Mouse (Mus musculus) hindlimb bud, embryonic 11.5 days (tissue): ENCODE measurements around the gene Pde2a.

Experiments used
- DNase-seq: peaks from one replicate; pipeline ENCODE4 v3.0.0-alpha.2; 2012; ENCODE audit warnings: low read depth, low spot score; ENCODE audit errors: extremely low spot score

Pde2a gene

DNA sequence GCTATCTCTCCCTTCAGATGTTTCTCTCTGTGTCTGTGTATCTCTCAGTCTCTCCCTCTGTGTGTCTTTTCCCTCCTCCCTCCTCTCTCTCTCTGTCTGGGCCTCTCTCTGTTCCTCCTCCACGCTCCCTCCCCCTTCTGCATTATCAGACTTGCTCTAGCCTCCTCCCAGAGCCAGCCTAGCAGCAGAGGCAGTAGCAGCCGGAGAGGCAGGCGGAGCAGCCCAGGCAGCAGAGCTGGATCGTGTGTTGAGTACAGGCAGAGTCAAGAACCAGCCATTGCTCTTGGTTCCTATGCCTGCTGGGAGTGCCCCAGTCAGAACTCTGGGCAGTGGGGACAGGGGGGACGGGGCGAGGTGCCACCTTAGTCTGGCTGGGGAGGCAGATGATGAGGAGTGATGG lies at the start of gene Pde2a:
Gene Pde2a, plus strand, starts transcription at position 163 of the 400 bp plus-strand sequence.
- DNase-seq = no peak

DNA sequence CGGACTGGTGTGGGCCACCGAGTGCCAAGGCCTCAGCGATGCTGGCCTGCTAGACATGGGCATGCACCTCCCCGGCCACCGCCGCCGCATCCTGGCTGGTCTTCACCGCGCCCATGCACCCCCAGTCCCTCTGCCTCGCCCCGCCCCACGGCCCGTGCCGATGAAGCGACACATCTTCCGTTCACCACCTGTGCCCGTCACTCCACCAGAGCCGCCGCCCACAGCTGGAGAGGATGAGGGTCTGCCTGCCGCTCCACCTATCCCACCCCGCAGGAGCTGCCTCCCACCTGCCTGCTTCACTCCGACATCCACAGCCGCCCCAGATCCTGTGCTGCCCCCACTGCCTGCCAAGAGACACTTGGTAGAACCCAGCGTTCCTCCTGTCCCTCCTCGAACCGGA lies 48.4 kb upstream of the Pde2a start:
- DNase-seq = no peak

GRCm38 (mm10) chr7:101374155-101374554 lies 47.3 kb upstream of the Pde2a start:
- DNase-seq = no peak

DNA sequence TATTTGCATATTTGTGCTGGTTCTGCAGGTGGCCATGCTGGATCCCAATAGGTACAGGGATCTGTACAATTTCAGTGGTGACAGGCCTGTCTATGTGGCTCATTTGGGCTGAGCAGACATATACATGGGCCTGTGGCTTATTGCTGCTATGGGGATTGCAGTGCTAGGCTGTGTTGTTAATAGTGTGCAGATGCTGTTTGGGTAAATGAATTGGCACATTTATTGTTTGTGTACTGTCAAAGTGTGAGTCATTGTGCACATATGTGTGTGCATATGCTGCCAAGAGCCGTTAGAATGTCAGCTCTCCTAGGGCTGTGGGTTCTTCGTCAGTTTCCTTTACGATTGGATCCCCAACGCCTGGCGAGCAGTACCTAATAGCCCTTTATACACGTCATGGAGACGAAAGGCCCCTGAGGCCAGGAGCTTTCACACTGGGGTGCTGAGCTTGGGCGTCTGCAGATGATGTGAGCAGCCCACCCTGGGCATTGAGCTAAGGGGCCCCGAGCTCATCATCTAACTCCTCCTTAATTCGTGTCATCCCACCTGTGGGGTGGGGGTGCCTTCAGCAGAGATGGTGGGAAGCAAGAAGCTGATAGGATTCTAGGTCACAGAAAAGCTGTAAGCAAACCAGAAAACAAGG lies 44.7 kb upstream of the Pde2a start:
- DNase-seq = no peak

GRCm38 (mm10) chr7:101377741-101378262 lies 43.7 kb upstream of the Pde2a start:
- DNase-seq = peak; percentile 26

DNA sequence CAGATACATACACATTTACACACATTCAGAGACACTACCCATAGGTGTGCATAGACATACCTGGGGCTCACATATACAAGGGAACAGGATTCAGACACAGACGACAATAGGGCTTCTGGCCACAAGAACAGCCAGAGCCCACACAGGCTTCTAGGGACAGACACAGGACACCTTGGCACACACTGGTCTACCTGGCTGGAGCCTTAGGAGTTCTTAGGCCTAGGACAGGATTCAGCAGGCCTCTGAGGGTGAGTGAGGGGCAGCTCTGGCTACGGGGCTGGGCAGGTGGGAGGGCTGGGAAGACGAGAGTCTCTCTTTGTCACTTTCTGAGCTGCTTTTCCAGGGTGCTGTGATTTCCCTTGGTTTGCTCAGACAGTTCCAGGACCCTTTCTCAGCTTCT lies 43.2 kb upstream of the Pde2a start:
- DNase-seq = no peak

DNA sequence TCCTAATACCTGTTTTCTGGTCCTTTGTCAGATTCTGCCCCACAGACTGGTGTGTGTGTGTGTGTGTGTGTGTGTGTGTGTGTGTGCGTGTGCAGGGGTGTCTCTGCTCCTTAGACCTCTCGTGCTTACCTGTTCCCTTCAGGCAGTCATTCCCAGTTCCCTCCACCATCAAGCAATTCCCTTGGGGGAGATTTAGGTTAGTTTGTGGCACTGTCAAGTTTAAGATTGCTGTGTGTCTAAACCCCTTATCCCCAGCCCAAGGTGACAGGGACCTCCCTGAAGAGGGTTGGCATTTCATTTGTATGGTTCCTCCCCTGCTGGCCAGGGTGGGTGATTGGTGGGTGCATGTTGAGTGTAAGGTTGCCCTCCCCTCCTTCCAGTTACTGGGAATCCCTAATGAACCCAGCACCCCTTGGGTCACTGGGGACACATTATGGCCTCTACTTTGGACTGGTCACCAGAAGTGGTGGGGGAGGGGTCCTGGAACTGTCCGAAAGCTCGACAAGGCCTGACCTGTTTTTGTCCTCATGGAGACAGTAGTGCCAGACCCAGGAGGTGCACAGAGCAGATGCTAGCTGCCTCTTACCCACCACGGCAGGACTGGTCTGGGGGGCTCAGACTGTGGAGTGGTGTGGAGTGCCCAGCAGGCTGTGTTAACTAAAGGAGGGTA lies 42.6 kb upstream of the Pde2a start:
- DNase-seq = no peak

DNA sequence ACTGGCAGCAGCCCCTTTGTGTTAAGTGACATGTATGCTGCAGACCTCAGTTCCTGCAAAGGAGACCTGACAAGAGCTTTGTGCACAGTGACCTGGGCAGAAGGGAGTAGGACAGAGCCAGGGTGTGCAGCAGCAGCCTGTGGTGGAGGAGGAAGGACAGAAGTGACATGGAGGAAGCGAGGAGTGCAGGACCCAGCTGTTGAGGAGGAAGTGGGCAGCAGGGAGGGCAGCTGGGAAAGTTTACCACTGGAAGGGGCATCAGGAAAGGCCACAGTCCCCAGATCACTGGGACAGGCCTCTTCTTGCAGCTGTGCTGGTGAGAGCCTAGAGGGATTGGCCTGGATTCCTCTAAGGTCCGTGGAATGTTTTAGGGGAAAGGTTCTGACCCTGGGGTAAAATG lies 41.8 kb upstream of the Pde2a start:
- no peak for DNase-seq

DNA sequence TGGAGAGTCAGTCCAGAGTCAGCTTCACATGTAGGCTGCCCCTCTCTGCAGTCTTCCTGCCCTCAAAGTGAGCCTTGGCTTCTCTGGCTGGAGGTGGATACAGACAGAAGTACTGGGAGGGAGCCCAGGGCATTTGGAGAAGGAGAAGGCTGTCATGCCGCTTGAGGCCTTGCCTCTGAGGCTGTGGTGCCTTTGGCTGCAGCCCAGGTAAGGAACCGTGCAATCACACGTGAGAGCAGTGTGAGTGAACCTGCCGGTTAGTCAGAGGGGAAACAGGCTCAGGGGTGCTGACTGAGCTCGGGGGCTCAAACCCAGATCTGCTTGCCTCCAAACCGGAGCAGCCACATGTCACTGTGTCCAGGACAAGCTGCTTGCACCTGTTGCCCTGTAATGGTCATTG lies 40.0 kb upstream of the Pde2a start:
- no peak for DNase-seq

GRCm38 (mm10) chr7:101382378-101382777 lies 39.1 kb upstream of the Pde2a start:
- no peak for DNase-seq

GRCm38 (mm10) chr7:101383756-101384155 lies 37.7 kb upstream of the Pde2a start:
- DNase-seq = no peak

- DNase-seq = no peak
Measured at GRCm38 (mm10) chr7:101384931-101385330, 36.6 kb upstream of the Pde2a start.

DNA sequence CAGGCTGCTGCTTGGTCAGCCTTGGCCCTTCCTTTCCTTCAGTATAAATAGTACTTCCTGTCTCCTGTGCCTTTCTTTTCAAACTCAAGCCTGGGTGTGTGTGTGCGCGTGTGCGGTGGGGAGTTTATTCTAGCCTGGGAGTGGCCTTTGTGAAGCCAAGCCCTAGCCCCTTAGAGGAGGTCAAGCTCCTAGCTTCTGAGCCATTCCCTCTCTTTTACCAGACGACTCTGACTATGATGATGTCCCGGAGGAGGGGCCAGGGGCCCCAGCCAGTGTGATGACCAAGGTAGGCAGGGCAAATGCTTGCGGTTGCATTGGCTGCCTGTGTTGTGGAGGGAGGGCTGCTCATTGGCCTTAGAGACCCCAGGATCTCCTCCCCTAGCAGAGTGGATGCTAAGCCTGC lies 36.2 kb upstream of the Pde2a start:
- no peak for DNase-seq

DNA sequence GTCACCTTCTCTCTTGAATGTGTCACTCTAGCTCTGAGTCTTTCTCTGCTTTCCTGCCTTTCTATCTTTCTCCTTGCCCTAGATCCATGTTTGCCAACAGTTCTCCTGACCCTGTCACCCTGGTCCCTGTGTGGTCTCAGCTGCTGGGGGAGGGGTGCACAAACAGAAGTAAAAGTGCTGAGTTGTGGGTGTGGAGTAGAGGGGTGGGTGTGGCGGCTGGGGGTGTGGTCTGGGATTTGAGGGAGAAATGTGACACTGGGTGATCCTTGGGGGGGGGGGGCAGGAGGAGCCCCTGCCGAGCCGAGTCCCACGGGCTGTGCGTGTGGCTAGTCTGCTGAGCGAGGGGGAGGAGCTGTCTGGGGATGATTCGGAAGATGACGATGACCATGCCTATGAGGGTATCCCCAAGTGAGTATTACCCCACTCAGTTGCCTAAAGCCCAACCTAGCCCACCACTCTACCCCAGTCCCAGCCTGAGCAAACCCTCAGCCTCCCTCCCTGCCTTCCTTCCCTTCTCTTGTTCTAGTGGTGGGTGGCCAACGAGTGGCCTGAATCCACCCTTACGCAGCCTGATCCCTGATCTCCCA lies 35.5 kb upstream of the Pde2a start:
- no peak for DNase-seq

DNA sequence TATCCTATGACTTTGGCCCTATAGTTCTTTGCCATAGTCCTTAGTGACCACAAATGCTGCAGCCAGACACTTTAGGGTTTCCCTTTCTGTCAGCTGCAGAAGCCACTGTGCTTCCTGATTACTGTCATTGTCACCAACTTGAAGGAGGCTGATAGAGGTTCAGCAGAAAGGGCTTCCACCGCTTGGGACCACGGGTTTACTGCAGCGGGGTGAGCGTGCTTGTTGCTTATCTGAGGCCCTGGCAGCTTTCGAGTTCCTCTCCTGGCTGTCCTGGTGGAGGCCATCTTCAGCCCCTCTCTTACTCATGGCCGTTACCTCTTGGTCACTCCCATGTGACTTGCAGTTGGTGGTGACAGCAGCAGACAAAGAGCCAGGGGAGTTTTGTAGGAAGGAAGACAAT lies 32.2 kb upstream of the Pde2a start:
- no peak for DNase-seq

- no peak for DNase-seq
Measured at GRCm38 (mm10) chr7:101391909-101392479, 29.5 kb upstream of the Pde2a start.

- no peak for DNase-seq
Measured at GRCm38 (mm10) chr7:101393015-101393414, 28.5 kb upstream of the Pde2a start.

DNA sequence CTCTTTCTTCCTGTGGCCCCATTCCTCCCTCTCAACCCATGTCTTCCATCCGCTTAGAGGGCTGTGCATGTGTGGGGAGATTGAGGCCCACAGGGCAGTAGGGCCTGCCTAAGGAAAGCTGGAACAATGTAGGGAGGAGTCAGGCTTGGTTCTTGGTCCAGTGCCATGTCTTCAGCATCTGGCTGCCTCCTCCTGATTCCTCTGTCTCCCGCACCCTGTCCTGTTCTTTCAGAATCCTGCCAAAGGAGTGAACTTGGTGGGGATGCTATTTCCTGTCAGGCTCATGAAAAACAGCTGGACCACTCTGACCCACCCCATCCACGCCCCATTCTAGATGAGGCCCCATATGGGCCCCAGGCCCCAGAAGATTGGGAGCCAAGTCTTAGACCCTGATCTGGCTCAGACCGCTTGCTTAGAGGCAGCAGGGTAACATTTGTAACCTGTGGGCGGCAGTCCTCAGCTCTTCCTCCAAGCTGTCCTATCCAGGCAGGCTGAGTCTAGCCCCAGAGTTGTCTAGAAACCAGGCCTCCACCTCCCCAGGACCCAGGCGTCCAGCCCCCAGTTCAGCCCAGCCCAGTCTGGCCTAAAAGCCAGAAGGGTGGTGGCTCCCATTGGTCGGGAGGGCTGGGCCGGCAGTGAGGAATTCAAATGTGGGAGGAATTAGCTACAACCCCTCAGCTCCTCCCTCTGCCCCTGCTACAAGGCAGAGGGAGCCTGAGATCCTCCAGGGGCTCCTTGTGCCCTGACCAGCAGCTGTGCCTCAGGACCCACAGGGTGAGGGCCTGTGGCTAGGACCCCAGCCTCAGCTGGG lies 27.6 kb upstream of the Pde2a start:
- no peak for DNase-seq

- no peak for DNase-seq
Measured at GRCm38 (mm10) chr7:101394569-101394968, 26.9 kb upstream of the Pde2a start.

- DNase-seq = no peak
Measured at GRCm38 (mm10) chr7:101395471-101395870, 26.0 kb upstream of the Pde2a start.

- no peak for DNase-seq
Measured at GRCm38 (mm10) chr7:101397175-101397574, 24.3 kb upstream of the Pde2a start.
